13 mouse cellular contexts compared by ENCODE assay signal in genomic region chr4:128747614-128748270, GRCm38 (mm10). TPM values are rescaled to one million over a fixed set of nuclear protein-coding genes. Genes with fewer than 3 reads are reported as not detected.
A peak's percentile ranks its signal among the peaks of the same experiment; 100 is the strongest.
DNase-seq lines count a peak whose midpoint lies in the region; ATAC-seq and TF ChIP-seq lines count a peak whose summit lies in the region.
"Had no signal": no experiment of that assay in that cellular context is flagged by ENCODE, and none has a peak within 500 bp of the region (broad histone marks: within the 10 kb centered on the region; RNA-seq: fewer than 3 reads in every experiment).

No protein-coding gene starts in this region.

- no peaks in the 10 kb centered on the region for H3K9me3 ChIP-seq in hindbrain, embryonic 12.5 days (replicated peaks)
- no peaks in the 10 kb centered on the region for H3K9me3 ChIP-seq in hindbrain, embryonic 10.5 days
- no peaks in the 10 kb centered on the region for H3K9me3 ChIP-seq in stomach, postnatal 0 days (ENCODE audit: control insufficient read depth, low read length)
- H3K9me3 ChIP-seq: megakaryocyte, embryonic 14.5 days; stomach, embryonic 15.5 days had no signal

- TF ChIP-seq EP300 in stomach, postnatal 0 days (optimal IDR thresholded peaks at IDR 0.05) = no peak

- 0 out of 2 replicates have a peak, but pooled peaks have one; percentile 34 for ATAC-seq in hindbrain, embryonic 12.5 days (ENCODE audit: low FRiP score)
- no peak for ATAC-seq in stomach, postnatal 0 days (ENCODE audit: low FRiP score, low TSS enrichment)
- ATAC-seq: intestine, embryonic 16.5 days had no signal

- H3K4me3 ChIP-seq in hindbrain, embryonic 12.5 days = no peak overlapping the region
- H3K4me3 ChIP-seq in hindbrain, embryonic 10.5 days = no peak overlapping the region
- H3K4me3 ChIP-seq in stomach, postnatal 0 days (ENCODE audit: low read depth, low read length) = no peak overlapping the region
- H3K4me3 ChIP-seq in lung, adult 2 months (replicated peaks; ENCODE audit: extremely low read depth, low read depth, low read length) = no peak overlapping the region
- H3K4me3 ChIP-seq: megakaryocyte, embryonic 14.5 days; stomach, embryonic 15.5 days had no signal

- H3K4me1 ChIP-seq in hindbrain, embryonic 12.5 days = peaks cover 4% of the 10 kb centered on the region
- H3K4me1 ChIP-seq in hindbrain, embryonic 10.5 days (replicated peaks) = peaks cover 6% of the 10 kb centered on the region
- H3K4me1 ChIP-seq in stomach, postnatal 0 days (replicated peaks; ENCODE audit: control insufficient read depth, insufficient read depth) = no peaks in the 10 kb centered on the region
- 0 out of 2 replicates have a peak, but pooled peaks cover 4% of the 10 kb centered on the region for H3K4me1 ChIP-seq in lung, adult 2 months (ENCODE audit: control insufficient read depth, insufficient read depth, low read length)
- H3K4me1 ChIP-seq: megakaryocyte, embryonic 14.5 days; stomach, embryonic 15.5 days had no signal

- H3K27ac ChIP-seq in hindbrain, embryonic 12.5 days = no peak overlapping the region
- no peak overlapping the region for H3K27ac ChIP-seq in hindbrain, embryonic 10.5 days
- H3K27ac ChIP-seq in stomach, postnatal 0 days (replicated peaks) = 0 out of 2 replicates have a peak overlapping the region, but pooled peaks have one; percentile 2
- H3K27ac ChIP-seq: stomach, embryonic 15.5 days had no signal

- no peak overlapping the region for H3K9ac ChIP-seq in hindbrain, embryonic 12.5 days
- H3K9ac ChIP-seq in stomach, postnatal 0 days (ENCODE audit: low read length) = no peak overlapping the region
- H3K9ac ChIP-seq: stomach, embryonic 15.5 days had no signal

- TF ChIP-seq POLR2A in lung, adult 2 months (IDR thresholded peaks at IDR 0.05; ENCODE audit: borderline replicate concordance, extremely low read depth, low read depth, low read length) = no peak

- no peaks in the 10 kb centered on the region for H3K27me3 ChIP-seq in hindbrain, embryonic 12.5 days
- no peaks in the 10 kb centered on the region for H3K27me3 ChIP-seq in hindbrain, embryonic 10.5 days (ENCODE audit: insufficient read depth, poor library complexity, severe bottlenecking)
- H3K27me3 ChIP-seq in stomach, postnatal 0 days (ENCODE audit: control insufficient read depth, insufficient read depth, low read length) = no peaks in the 10 kb centered on the region
- H3K27me3 ChIP-seq: megakaryocyte, embryonic 14.5 days; stomach, embryonic 15.5 days had no signal

- peaks cover 98% of the 10 kb centered on the region for H3K36me3 ChIP-seq in hindbrain, embryonic 12.5 days
- peaks cover 100% of the 10 kb centered on the region for H3K36me3 ChIP-seq in hindbrain, embryonic 10.5 days
- peaks cover 64% of the 10 kb centered on the region for H3K36me3 ChIP-seq in stomach, postnatal 0 days (ENCODE audit: control insufficient read depth, insufficient read depth, low read length)

- WGBS in hindbrain, embryonic 12.5 days = 89% methylated on average over 22 of the region's 22 CpGs
- WGBS in hindbrain, embryonic 10.5 days = 93% methylated on average over 22 of the region's 22 CpGs
- 67% methylated on average over 22 of the region's 22 CpGs for WGBS in stomach, postnatal 0 days
- WGBS in lung, adult 2 months = 68% methylated on average over 22 of the region's 22 CpGs

- DNase-seq in cerebellum, adult 18-20 months = peak; percentile 60 to 70
- DNase-seq in cerebellum, adult 8-10 months = no peak
- no peak for DNase-seq in hindbrain, embryonic 10.5 days (ENCODE audit: low spot score)
- DNase-seq in right cerebral cortex, postnatal 14 days = peak; percentile 54
- DNase-seq in right cerebral cortex, postnatal 36 days (ENCODE audit: low spot score in 2 of 2) = no peak
- no peak for DNase-seq in stomach, postnatal 0 days (ENCODE audit: low spot score)
- no peak for DNase-seq in lung, adult 2 months
- DNase-seq: B cell, adult 2 months had no signal

- H3K4me2 ChIP-seq in hindbrain, embryonic 12.5 days (replicated peaks) = no peak overlapping the region
- no peak overlapping the region for H3K4me2 ChIP-seq in stomach, postnatal 0 days (replicated peaks; ENCODE audit: low read depth)
- H3K4me2 ChIP-seq: liver, embryonic 11.5 days; stomach, embryonic 15.5 days had no signal

- no peak for TF ChIP-seq CTCF in stomach, postnatal 0 days (IDR thresholded peaks at IDR 0.05; ENCODE audit: low read depth)
- no peak for TF ChIP-seq CTCF in lung, adult 2 months (IDR thresholded peaks at IDR 0.05; ENCODE audit: insufficient read depth, low read length)

RNA-seq across cellular contexts. Expression of gene A3galt2, which starts 7.4 kb away (rescaled TPM):
- 0.50 and 0.79 TPM in 2 replicates for polyA plus RNA-seq in hindbrain, embryonic 12.5 days (2016; fragmentation: Nextera tagmentation; extraction: Ambion mirVana)
- polyA plus RNA-seq in hindbrain, embryonic 10.5 days (2016; fragmentation: Nextera tagmentation; extraction: Ambion mirVana) = 0.18 and 0.26 TPM in 2 replicates
- 0.02 TPM in 1 of 2 replicates, not detected in the other for polyA plus RNA-seq in stomach, postnatal 0 days (2015; fragmentation: Nextera tagmentation; extraction: Ambion mirVana)
- polyA plus RNA-seq in lung, adult 2 months (2012; rRNA removed) = 0.34 and 0.58 TPM in 2 replicates

RNA-seq across cellular contexts. Expression of gene Zfp362, which starts 58.1 kb away (rescaled TPM):
- 44.3 and 44.7 TPM in 2 replicates for polyA plus RNA-seq in hindbrain, embryonic 12.5 days (2016; fragmentation: Nextera tagmentation; extraction: Ambion mirVana)
- 36.1 and 45.3 TPM in 2 replicates for polyA plus RNA-seq in hindbrain, embryonic 10.5 days (2016; fragmentation: Nextera tagmentation; extraction: Ambion mirVana)
- polyA plus RNA-seq in stomach, postnatal 0 days (2015; fragmentation: Nextera tagmentation; extraction: Ambion mirVana) = 11.3 and 13.9 TPM in 2 replicates
- 43.8 and 48.8 TPM in 2 replicates for polyA plus RNA-seq in lung, adult 2 months (2012; rRNA removed)

Comparison
In these comparisons a context has a peak if more than half of its experiments do, and no peak if none do; other contexts are left out.
1. DNase-seq: peak in cerebellum, adult 18-20 months (2 of 2) and right cerebral cortex, postnatal 14 days (single experiment); none in cerebellum, adult 8-10 months (single experiment), hindbrain, embryonic 10.5 days (single experiment), right cerebral cortex, postnatal 36 days (0 of 2), stomach, postnatal 0 days (single experiment) and lung, adult 2 months (single experiment).